Mouse (Mus musculus): Measurements from ENCODE around the gene Tanc1. TPM values are rescaled to one million over a fixed set of nuclear protein-coding genes. Genes with fewer than 3 reads are reported as not detected.
A peak's percentile ranks its signal among the peaks of the same experiment; 100 is the strongest.

Gene Tanc1
- polyA plus RNA-seq, 1 experiment from 2014 or later = 5.8 TPM

GRCm38 (mm10) chr2:59651801-59652200, 40.0 kb downstream of the Tanc1 start:
- no peak overlapping the region for H3K4me3 ChIP-seq (ENCODE audit: inconsistent target)
- no peaks in the 10 kb centered on the region for H3K79me2 ChIP-seq (ENCODE audit: inconsistent target)
- 93% methylated on average over 8 of the region's 8 CpGs for WGBS (ENCODE audit: missing documents)
- no peaks in the 10 kb centered on the region for H3K36me3 ChIP-seq (ENCODE audit: inconsistent target)
- no peak overlapping the region for H3K27ac ChIP-seq

GRCm38 (mm10) chr2:59652702-59653101, 40.9 kb downstream of the Tanc1 start:
- Histone ChIP-seq H3K36me3 (ENCODE audit: inconsistent target) (no peaks in the 10 kb centered on the region), H3K27ac (no peak overlapping the region), H3K79me2 (ENCODE audit: inconsistent target) (no peaks in the 10 kb centered on the region), H3K4me3 (ENCODE audit: inconsistent target) (no peak overlapping the region)
- WGBS (ENCODE audit: missing documents) = 75% methylated on average over 5 of the region's 5 CpGs

- Histone ChIP-seq H3K27ac (no peak overlapping the region), H3K4me3 (ENCODE audit: inconsistent target) (no peak overlapping the region), H3K36me3 (ENCODE audit: inconsistent target) (no peaks in the 10 kb centered on the region), H3K79me2 (ENCODE audit: inconsistent target) (no peaks in the 10 kb centered on the region)
- WGBS (ENCODE audit: missing documents) = 80% methylated on average over 8 of the region's 8 CpGs
Observed at GRCm38 (mm10) chr2:59653306-59654165, 41.7 kb downstream of the Tanc1 start.

GRCm38 (mm10) chr2:59655471-59655870, 43.6 kb downstream of the Tanc1 start:
- Histone ChIP-seq H3K36me3 (ENCODE audit: inconsistent target) (no peaks in the 10 kb centered on the region), H3K4me3 (ENCODE audit: inconsistent target) (no peak overlapping the region), H3K27ac (no peak overlapping the region), H3K79me2 (ENCODE audit: inconsistent target) (no peaks in the 10 kb centered on the region)
- WGBS (ENCODE audit: missing documents) = 66% methylated on average over 7 of the region's 7 CpGs

- WGBS (ENCODE audit: missing documents) = 80% methylated on average over 5 of the region's 5 CpGs
- H3K27ac ChIP-seq = no peak overlapping the region
- no peak overlapping the region for H3K4me3 ChIP-seq (ENCODE audit: inconsistent target)
- H3K79me2 ChIP-seq (ENCODE audit: inconsistent target) = no peaks in the 10 kb centered on the region
- H3K36me3 ChIP-seq (ENCODE audit: inconsistent target) = no peaks in the 10 kb centered on the region
Observed at GRCm38 (mm10) chr2:59656680-59657079, 44.8 kb downstream of the Tanc1 start.

GRCm38 (mm10) chr2:59659686-59660085, 47.8 kb downstream of the Tanc1 start:
- no peaks in the 10 kb centered on the region for H3K36me3 ChIP-seq (ENCODE audit: inconsistent target)
- no peak overlapping the region for H3K4me3 ChIP-seq (ENCODE audit: inconsistent target)
- no peaks in the 10 kb centered on the region for H3K79me2 ChIP-seq (ENCODE audit: inconsistent target)
- WGBS (ENCODE audit: missing documents) = 90% methylated on average over 6 of the region's 6 CpGs
- H3K27ac ChIP-seq = no peak overlapping the region

- Histone ChIP-seq H3K4me3 (ENCODE audit: inconsistent target) (no peak overlapping the region), H3K36me3 (ENCODE audit: inconsistent target) (no peaks in the 10 kb centered on the region), H3K27ac (no peak overlapping the region), H3K79me2 (ENCODE audit: inconsistent target) (no peaks in the 10 kb centered on the region)
- 93% methylated on average over 16 of the region's 16 CpGs for WGBS (ENCODE audit: missing documents)
Observed at GRCm38 (mm10) chr2:59660891-59661805, 49.3 kb downstream of the Tanc1 start.

GRCm38 (mm10) chr2:59664803-59665567, 53.1 kb downstream of the Tanc1 start:
- Histone ChIP-seq H3K4me3 (ENCODE audit: inconsistent target) (no peak overlapping the region), H3K36me3 (ENCODE audit: inconsistent target) (no peaks in the 10 kb centered on the region), H3K27ac (no peak overlapping the region), H3K79me2 (ENCODE audit: inconsistent target) (no peaks in the 10 kb centered on the region)
- WGBS (ENCODE audit: missing documents) = 94% methylated on average over 16 of the region's 16 CpGs

GRCm38 (mm10) chr2:59666533-59666932, 54.7 kb downstream of the Tanc1 start:
- H3K27ac ChIP-seq = no peak overlapping the region
- H3K36me3 ChIP-seq (ENCODE audit: inconsistent target) = no peaks in the 10 kb centered on the region
- WGBS (ENCODE audit: missing documents) = 89% methylated on average over 5 of the region's 5 CpGs
- H3K4me3 ChIP-seq (ENCODE audit: inconsistent target) = no peak overlapping the region
- H3K79me2 ChIP-seq (ENCODE audit: inconsistent target) = no peaks in the 10 kb centered on the region

GRCm38 (mm10) chr2:59670087-59671060, 58.5 kb downstream of the Tanc1 start:
- H3K79me2 ChIP-seq (ENCODE audit: inconsistent target) = no peaks in the 10 kb centered on the region
- peak overlapping the region; percentile 69 for H3K27ac ChIP-seq
- 59% methylated on average over 15 of the region's 15 CpGs for WGBS (ENCODE audit: missing documents)
- no peaks in the 10 kb centered on the region for H3K36me3 ChIP-seq (ENCODE audit: inconsistent target)
- no peak overlapping the region for H3K4me3 ChIP-seq (ENCODE audit: inconsistent target)

- 97% methylated on average over 7 of the region's 8 CpGs for WGBS (ENCODE audit: missing documents)
- Histone ChIP-seq H3K36me3 (ENCODE audit: inconsistent target) (no peaks in the 10 kb centered on the region), H3K79me2 (ENCODE audit: inconsistent target) (no peaks in the 10 kb centered on the region), H3K27ac (no peak overlapping the region), H3K4me3 (ENCODE audit: inconsistent target) (no peak overlapping the region)
Observed at GRCm38 (mm10) chr2:59671671-59672070, 59.8 kb downstream of the Tanc1 start.

GRCm38 (mm10) chr2:59672086-59672485, 60.2 kb downstream of the Tanc1 start:
- 95% methylated on average over 4 of the region's 4 CpGs for WGBS (ENCODE audit: missing documents)
- no peak overlapping the region for H3K27ac ChIP-seq
- no peak overlapping the region for H3K4me3 ChIP-seq (ENCODE audit: inconsistent target)
- no peaks in the 10 kb centered on the region for H3K36me3 ChIP-seq (ENCODE audit: inconsistent target)
- no peaks in the 10 kb centered on the region for H3K79me2 ChIP-seq (ENCODE audit: inconsistent target)

GRCm38 (mm10) chr2:59672686-59673085, 60.8 kb downstream of the Tanc1 start:
- 83% methylated on average over 8 of the region's 8 CpGs for WGBS (ENCODE audit: missing documents)
- Histone ChIP-seq H3K79me2 (ENCODE audit: inconsistent target) (no peaks in the 10 kb centered on the region), H3K36me3 (ENCODE audit: inconsistent target) (no peaks in the 10 kb centered on the region), H3K4me3 (ENCODE audit: inconsistent target) (no peak overlapping the region), H3K27ac (no peak overlapping the region)

All from macrophage (primary cell).